Mouse (Mus musculus) G1E (cell line): ENCODE measurements around the gene Adora3. TPM values are rescaled to one million over a fixed set of nuclear protein-coding genes. Genes with fewer than 3 reads are reported as not detected.

ENCODE experiments used
- ATAC-seq: 2 replicates; pipeline ENCODE4 v1.8.0; 2016; ENCODE audit warnings: mild to moderate bottlenecking; ENCODE audit not compliant: insufficient number of reproducible peaks, poor library complexity, low FRiP score, severe bottlenecking; ENCODE audit errors: extremely low read depth
- DNase-seq: peaks from one replicate; pipeline ENCODE4 v3.0.0; 2012; ENCODE audit warnings: low spot score
- H3K27me3 ChIP-seq: 2 replicates; pipeline ENCODE4 v1.6.1; 2012; ENCODE audit warnings: mild to moderate bottlenecking, low read length, inconsistent platforms; ENCODE audit not compliant: insufficient read depth
- H3K36me3 ChIP-seq: replicated peaks from 2 replicates; pipeline ENCODE3; 2012; ENCODE audit warnings: mild to moderate bottlenecking, inconsistent platforms
- H3K4me1 ChIP-seq: 2 replicates; pipeline ENCODE4 v1.6.1; 2012; ENCODE audit warnings: low read depth, low read length, inconsistent platforms, mixed read lengths; ENCODE audit not compliant: insufficient read depth
- H3K4me3 ChIP-seq: 2 replicates; pipeline ENCODE4 v1.5.1; 2012; ENCODE audit warnings: low read depth, mild to moderate bottlenecking, inconsistent platforms, low read length, moderate library complexity, mixed read lengths
- H3K9me3 ChIP-seq: replicated peaks from 2 replicates; pipeline ENCODE4 v1.6.1; 2012; ENCODE audit warnings: inconsistent platforms
- CTCF ChIP-seq: IDR thresholded peaks from 2 replicates; pipeline ENCODE4 v1.5.1; 2012; ENCODE audit warnings: low read depth, low read length, inconsistent platforms, mixed read lengths
- GATA1 ChIP-seq: IDR thresholded peaks from 2 replicates; pipeline ENCODE4 v1.6.1; 2012; ENCODE audit warnings: borderline replicate concordance, low read length, inconsistent platforms, mixed read lengths
- GATA2 ChIP-seq: IDR thresholded peaks from 2 replicates; pipeline ENCODE4 v1.6.1; 2012; ENCODE audit warnings: low read depth, low read length, inconsistent platforms, borderline replicate concordance
- POLR2AphosphoS5 ChIP-seq: IDR thresholded peaks from 2 replicates; pipeline ENCODE4 v1.6.1; 2012; ENCODE audit warnings: low read depth, low read length, inconsistent platforms; ENCODE audit not compliant: insufficient replicate concordance
- TAL1 ChIP-seq: conservative IDR thresholded peaks from 2 replicates; pipeline ENCODE4 v1.6.1; 2012; ENCODE audit warnings: low read depth, low read length, inconsistent platforms, mixed read lengths
- polyA plus RNA-seq: library from polyadenylated mRNA; stranded (reverse); fragments of >175 nt; gene quantifications from 2 replicates; pipeline ENCODE4 v1.2.3, GENCODE M21; 2012
- total RNA-seq, 2 experiments: library from RNA; stranded (forward) in 1 of 2; stranded (reverse) in 1 of 2; fragments of 200-1000 nt in 1 of 2; fragments of >200 nt in 1 of 2; fragmentation: Nextera tagmentation in 1 of 2; gene quantifications; 2 replicates each; pipeline ENCODE4 v1.2.3; 2014 to 2017

Adora3 gene
- total and polyA plus RNA-seq, 3 experiments = 17.4 TPM; not detected in 2

GRCm38 (mm10) chr3:105872034-105872433, 1.4 kb downstream of the Adora3 start:
- DNase-seq (no peak), ATAC-seq (no peak)
- no peak overlapping the region for H3K4me3 ChIP-seq
- TF ChIP-seq CTCF (no peak), GATA2 (no peak), GATA1 (no peak), TAL1 (no peak), POLR2AphosphoS5 (no peak)
- H3K9me3 ChIP-seq = no peaks in the 10 kb centered on the region
- no peaks in the 10 kb centered on the region for H3K36me3 ChIP-seq
- peaks cover 11% of the 10 kb centered on the region for H3K4me1 ChIP-seq
- H3K27me3 ChIP-seq = peaks cover 32% of the 10 kb centered on the region

GRCm38 (mm10) chr3:105872579-105872978, 1.9 kb downstream of the Adora3 start:
- Histone ChIP-seq H3K4me1 (peaks cover 11% of the 10 kb centered on the region), H3K4me3 (no peak overlapping the region), H3K9me3 (no peaks in the 10 kb centered on the region), H3K27me3 (peaks cover 33% of the 10 kb centered on the region), H3K36me3 (no peaks in the 10 kb centered on the region)
- TF ChIP-seq POLR2AphosphoS5 = no peak
- no peak for TF ChIP-seq CTCF
- TF ChIP-seq GATA2 = no peak
- TF ChIP-seq GATA1 = no peak
- no peak for ATAC-seq
- DNase-seq = no peak

- Histone ChIP-seq H3K9me3 (no peaks in the 10 kb centered on the region), H3K27me3 (peaks cover 41% of the 10 kb centered on the region), H3K36me3 (no peaks in the 10 kb centered on the region), H3K4me1 (peaks cover 17% of the 10 kb centered on the region), H3K4me3 (no peak overlapping the region)
- ATAC-seq (no peak), DNase-seq (no peak)
- TF ChIP-seq POLR2AphosphoS5 (no peak), CTCF (no peak), GATA2 (no peak), TAL1 (no peak), GATA1 (no peak)
These were observed 3.1 kb downstream of the Adora3 start for GRCm38 (mm10) chr3:105873451-105874445.

DNA sequence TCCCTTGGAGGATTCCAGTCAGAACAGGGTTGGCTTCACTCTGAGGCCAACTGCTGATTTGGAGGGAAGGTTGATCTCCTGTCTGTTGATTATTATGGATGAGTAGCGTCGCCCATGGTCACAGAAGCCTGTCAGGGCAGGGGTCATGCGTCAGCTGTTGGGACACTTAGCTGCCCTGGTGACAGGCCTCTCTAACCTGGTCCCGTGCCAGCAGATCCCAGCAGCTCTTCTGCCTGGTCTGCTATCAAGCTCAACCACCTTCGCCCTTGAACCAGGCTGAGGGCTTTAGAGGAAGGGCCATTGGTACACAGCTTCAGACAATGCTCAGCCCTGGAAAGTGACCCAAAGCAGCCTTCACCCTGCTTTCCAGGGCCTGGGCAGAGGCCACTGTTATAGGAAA, 5.4 kb downstream of the Adora3 start:
- H3K4me1 ChIP-seq = peaks cover 18% of the 10 kb centered on the region
- ATAC-seq (no peak), DNase-seq (no peak)
- no peaks in the 10 kb centered on the region for H3K36me3 ChIP-seq
- H3K4me3 ChIP-seq = no peak overlapping the region
- H3K27me3 ChIP-seq = peaks cover 45% of the 10 kb centered on the region
- H3K9me3 ChIP-seq = no peaks in the 10 kb centered on the region
- no peak for TF ChIP-seq CTCF
- no peak for TF ChIP-seq POLR2AphosphoS5
- TF ChIP-seq GATA1 = no peak
- no peak for TF ChIP-seq GATA2
- no peak for TF ChIP-seq TAL1

DNA sequence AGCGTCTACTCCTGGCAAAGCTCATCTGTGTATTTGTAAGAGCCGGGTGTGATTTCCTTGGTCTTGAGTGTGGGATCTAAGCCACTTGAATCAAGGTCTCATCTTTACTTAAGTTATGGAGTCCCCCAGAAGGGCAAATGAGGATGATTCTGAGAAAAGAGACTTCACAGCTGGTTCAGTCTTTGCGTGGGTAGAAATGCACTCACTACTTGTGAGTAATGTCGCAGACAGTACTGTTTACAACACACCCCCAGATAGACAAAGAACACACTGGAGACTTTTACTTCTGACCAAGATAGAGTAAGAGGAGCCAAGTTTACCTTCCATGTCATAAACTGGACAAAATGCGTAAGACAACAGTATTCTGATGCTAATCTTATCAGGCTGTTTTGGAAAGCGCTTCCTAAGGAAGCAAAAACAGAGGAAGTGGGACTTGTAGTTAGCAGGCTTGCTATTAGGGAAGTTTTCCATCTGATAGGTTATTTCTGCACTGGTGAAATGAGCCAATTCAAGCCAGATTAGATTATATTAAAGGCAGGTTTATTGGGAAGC, 6.7 kb downstream of the Adora3 start:
- Histone ChIP-seq H3K4me1 (peaks cover 15% of the 10 kb centered on the region), H3K27me3 (peaks cover 44% of the 10 kb centered on the region), H3K4me3 (no peak overlapping the region), H3K9me3 (no peaks in the 10 kb centered on the region), H3K36me3 (no peaks in the 10 kb centered on the region)
- no peak for ATAC-seq
- TF ChIP-seq GATA2 = no peak
- TF ChIP-seq GATA1 = no peak
- no peak for TF ChIP-seq CTCF
- TF ChIP-seq POLR2AphosphoS5 = no peak
- no peak for TF ChIP-seq TAL1
- no peak for DNase-seq

DNA sequence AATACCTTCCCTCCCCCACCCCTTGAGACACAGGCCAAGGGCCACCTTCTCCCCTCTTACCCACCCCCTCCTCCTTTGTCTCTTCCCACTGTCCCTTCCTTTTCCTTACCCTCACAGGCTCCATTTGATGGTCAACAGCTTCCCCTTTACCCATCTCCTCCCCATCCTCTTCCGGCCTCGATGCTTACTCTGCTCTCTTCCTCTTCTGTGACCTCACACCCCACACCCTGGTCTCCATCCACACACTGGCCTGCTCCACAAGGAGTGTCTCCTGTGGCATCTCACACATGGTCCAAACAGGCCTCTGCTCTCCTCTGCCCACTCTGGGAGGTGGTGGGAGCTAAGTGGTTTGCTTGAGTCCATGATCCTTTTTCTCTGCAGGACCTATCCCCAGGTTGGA, 7.3 kb downstream of the Adora3 start:
- H3K9me3 ChIP-seq = no peaks in the 10 kb centered on the region
- TF ChIP-seq GATA1 (no peak), GATA2 (no peak), TAL1 (no peak), CTCF (no peak), POLR2AphosphoS5 (no peak)
- DNase-seq (no peak), ATAC-seq (no peak)
- peaks cover 13% of the 10 kb centered on the region for H3K4me1 ChIP-seq
- H3K36me3 ChIP-seq = no peaks in the 10 kb centered on the region
- no peak overlapping the region for H3K4me3 ChIP-seq
- peaks cover 45% of the 10 kb centered on the region for H3K27me3 ChIP-seq
